Mouse (Mus musculus) thymus, postnatal 4 days (tissue): ENCODE measurements around the gene Olfr403.
"Not testable (repeated sequence)": the region's sequence is repeated elsewhere in the genome, so short reads cannot be mapped to it uniquely, and the experiment has no call there.

Source experiments
- DNase-seq: peaks from one replicate; pipeline ENCODE4 v3.0.0; 2021

The Olfr403 gene

GRCm38 (mm10) chr11:74185949-74186348 is at the start of gene Olfr403:
Olfr403 (plus strand) TSS chr11:74186249.
- no peak for DNase-seq

- DNase-seq = not testable (repeated sequence)
Measured at GRCm38 (mm10) chr11:74140001-74140400, 46.0 kb upstream of the Olfr403 start.

GRCm38 (mm10) chr11:74145866-74146265 is 40.2 kb upstream of the Olfr403 start:
- DNase-seq = no peak

GRCm38 (mm10) chr11:74153229-74153628 is 32.8 kb upstream of the Olfr403 start, which contains the start of gene Olfr402:
Olfr402 (plus strand) TSS chr11:74153529.
- no peak for DNase-seq

- no peak for DNase-seq
Measured at GRCm38 (mm10) chr11:74168771-74169170, 17.3 kb upstream of the Olfr403 start.

- no peak for DNase-seq
Measured at GRCm38 (mm10) chr11:74183168-74183567, 2.9 kb upstream of the Olfr403 start.

GRCm38 (mm10) chr11:74183745-74184144 is 2.3 kb upstream of the Olfr403 start:
- no peak for DNase-seq

GRCm38 (mm10) chr11:74211279-74211678 is 25.2 kb downstream of the Olfr403 start, which contains the start of gene Olfr43:
Olfr43 (minus strand) TSS chr11:74211379.
- DNase-seq = no peak

- no peak for DNase-seq
Measured at GRCm38 (mm10) chr11:74241201-74241600, 55.2 kb downstream of the Olfr403 start.
